Mouse (Mus musculus): ENCODE data around the gene Foxd1.

Foxd1 gene

GRCm38 (mm10) chr13:98354090-98354801 is at the start of gene Foxd1:
Gene Foxd1 (plus strand): TSS chr13:98354242.
- in situ Hi-C loops (cut with MseI, MboI): no loop called here

DNA sequence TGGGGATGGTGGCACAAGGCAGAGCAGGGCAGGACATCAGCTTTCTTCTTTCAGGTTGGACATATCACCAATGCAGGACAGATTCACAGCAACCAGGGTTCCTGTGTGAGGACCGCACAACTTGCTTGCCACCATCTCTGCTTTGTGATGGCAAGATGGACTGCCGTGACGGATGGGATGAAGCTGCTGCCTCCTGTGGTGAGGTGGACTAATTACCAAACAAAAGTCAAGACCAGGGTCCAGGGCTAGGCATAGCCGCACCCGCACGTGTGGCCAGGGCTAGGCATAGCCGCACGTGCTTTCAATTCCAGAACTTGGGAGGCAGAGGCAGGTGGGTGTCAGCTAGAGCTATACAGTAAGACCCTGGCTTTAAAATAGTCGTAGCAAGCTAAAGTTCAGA is 48.8 kb upstream of the Foxd1 start:
- in situ Hi-C loops (cut with MseI, MboI): no loop called here

GRCm38 (mm10) chr13:98306393-98306792 is 47.6 kb upstream of the Foxd1 start:
- in situ Hi-C loops (cut with MseI, MboI): no loop called here

DNA sequence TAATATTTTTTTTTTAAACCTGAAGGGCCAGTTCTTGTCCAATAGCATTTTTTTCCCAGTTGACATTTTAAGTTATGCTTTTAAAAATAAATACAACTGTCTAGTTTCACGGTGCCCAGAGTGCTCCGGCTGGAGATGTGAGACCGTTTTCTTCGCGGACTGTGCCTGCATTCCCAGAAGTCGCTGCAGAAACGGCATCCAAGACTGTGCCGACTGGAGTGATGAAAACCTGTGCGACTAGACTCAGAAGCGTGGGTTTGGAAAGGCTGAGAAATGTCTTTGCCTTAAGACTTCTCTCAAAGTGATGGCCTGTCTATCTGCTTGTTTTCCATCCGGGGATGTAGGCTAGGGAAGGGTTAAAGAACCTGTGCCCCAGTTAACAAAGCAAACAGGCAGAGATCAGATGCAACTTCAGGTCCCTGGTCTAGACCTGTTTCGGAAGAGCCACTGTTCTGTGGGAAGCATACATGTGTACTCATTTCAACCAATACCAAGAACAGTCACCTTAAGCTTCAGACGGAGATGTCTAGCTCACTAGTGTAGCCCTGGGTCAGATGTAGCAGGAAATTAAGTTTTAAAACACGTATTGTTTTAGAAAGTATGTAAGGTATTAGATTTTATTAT is 47.1 kb upstream of the Foxd1 start:
- in situ Hi-C loops (cut with MseI, MboI): no loop called here

- in situ Hi-C loops (cut with MseI, MboI): no loop called here
Measured at GRCm38 (mm10) chr13:98308004-98308403, 46.0 kb upstream of the Foxd1 start.

DNA sequence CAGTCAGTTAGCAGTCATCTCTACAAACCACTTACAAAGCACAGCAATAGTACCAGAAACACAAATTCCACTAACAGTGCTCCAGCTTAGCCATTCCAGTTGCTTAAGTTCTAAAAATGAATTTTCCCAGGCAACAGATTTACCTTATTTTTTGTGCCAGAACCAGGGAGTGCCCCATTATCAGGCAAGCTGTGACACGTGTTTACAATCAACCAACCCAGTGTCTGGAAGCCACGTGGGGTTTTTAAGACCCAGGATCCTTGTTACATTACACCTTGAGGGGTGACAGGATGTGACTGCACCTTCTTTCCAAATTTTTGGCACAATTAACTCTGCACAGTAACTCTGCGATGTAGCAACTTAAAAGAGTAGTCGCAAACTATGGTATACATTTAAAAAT is 45.3 kb upstream of the Foxd1 start:
- in situ Hi-C loops (cut with MseI, MboI): no loop called here

- in situ Hi-C loops (cut with MseI, MboI): no loop called here
Measured at GRCm38 (mm10) chr13:98311597-98311996, 42.4 kb upstream of the Foxd1 start.

GRCm38 (mm10) chr13:98313631-98314030 is 40.4 kb upstream of the Foxd1 start:
- in situ Hi-C loops (cut with MseI, MboI): no loop called here

GRCm38 (mm10) chr13:98315124-98315523 is 38.9 kb upstream of the Foxd1 start:
- in situ Hi-C loops (cut with MseI, MboI): no loop called here

GRCm38 (mm10) chr13:98316140-98316479 is 37.9 kb upstream of the Foxd1 start:
- in situ Hi-C loops (cut with MseI, MboI): no loop called here

- in situ Hi-C loops (cut with MseI, MboI): no loop called here
Measured at GRCm38 (mm10) chr13:98316480-98317245, 37.4 kb upstream of the Foxd1 start, which contains the start of gene Btf3. Gene Btf3 (minus strand): TSS chr13:98317006.

GRCm38 (mm10) chr13:98317246-98317677 is 36.8 kb upstream of the Foxd1 start:
- in situ Hi-C loops (cut with MseI, MboI): no loop called here

GRCm38 (mm10) chr13:98317911-98318310 is 36.1 kb upstream of the Foxd1 start:
- in situ Hi-C loops (cut with MseI, MboI): no loop called here

GRCm38 (mm10) chr13:98325034-98325433 is 29.0 kb upstream of the Foxd1 start:
- in situ Hi-C loops (cut with MseI, MboI): no loop called here

DNA sequence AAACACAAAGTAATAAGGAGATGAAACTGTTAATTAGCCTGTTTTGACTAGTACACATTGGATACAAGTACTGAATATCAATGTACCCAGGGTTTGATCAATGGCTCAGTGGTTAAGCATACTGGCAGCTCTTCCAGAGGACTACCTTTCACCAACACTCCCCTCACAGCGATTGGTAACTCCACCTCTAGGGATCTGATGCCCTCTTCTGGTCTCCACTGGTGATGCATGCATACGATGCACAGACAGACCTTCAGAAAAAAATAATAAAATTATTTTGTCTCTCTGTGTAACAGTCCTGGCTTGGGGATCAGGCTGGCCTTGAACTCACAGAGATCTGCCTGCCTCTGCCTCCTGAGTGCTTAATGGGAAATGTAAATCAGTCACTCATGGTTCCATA is 21.9 kb upstream of the Foxd1 start:
- in situ Hi-C loops (cut with MseI, MboI): no loop called here

GRCm38 (mm10) chr13:98336205-98336604 is 17.8 kb upstream of the Foxd1 start:
- in situ Hi-C loops (cut with MseI, MboI): no loop called here

- in situ Hi-C loops (cut with MseI, MboI): no loop called here
Measured at GRCm38 (mm10) chr13:98340506-98340905, 13.5 kb upstream of the Foxd1 start.

DNA sequence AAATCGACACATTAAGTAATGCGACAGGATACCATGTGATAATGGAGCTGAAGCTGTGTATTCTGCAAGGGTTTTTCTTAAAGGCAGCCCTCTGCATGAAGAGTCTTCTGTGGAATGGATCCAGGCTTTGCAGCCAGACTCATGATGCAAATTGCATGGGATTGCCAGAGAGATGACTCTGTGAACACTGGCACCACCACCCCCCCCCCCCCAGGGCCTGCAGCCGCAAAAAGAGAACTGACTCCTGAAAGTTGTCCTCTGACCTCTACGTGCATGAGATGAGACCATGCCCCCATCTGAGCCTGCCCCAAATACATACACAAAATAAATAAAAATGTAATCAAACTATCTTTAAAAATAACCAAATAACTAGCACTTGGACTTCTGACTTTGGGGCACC is 4.6 kb upstream of the Foxd1 start:
- in situ Hi-C loops (cut with MseI, MboI): no loop called here

DNA sequence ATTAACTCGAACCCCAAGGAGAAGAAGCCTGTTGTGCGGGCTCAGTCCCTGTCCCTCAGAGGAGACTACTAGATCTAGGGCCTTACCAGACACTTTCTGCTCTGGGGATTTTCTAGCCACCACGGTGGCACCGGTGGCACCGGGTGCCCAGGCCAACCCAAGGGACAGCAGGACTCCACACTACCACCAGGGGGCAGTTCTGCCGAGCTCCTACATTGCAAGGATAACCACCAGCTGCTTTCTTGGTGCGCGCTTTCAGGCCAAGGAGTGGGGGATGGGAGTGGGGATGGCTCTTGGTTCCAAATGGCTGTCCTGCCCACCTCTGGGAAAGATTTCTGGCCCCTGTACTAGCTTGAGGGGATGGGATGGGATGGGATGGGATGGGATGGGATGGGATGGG is 2.5 kb upstream of the Foxd1 start:
- in situ Hi-C loops (cut with MseI, MboI): no loop called here

- in situ Hi-C loops (cut with MseI, MboI): no loop called here
Measured at GRCm38 (mm10) chr13:98352381-98352975, 1.6 kb upstream of the Foxd1 start.

- in situ Hi-C loops (cut with MseI, MboI): no loop called here
Measured at GRCm38 (mm10) chr13:98353709-98354089, 343 bp upstream of the Foxd1 start.

DNA sequence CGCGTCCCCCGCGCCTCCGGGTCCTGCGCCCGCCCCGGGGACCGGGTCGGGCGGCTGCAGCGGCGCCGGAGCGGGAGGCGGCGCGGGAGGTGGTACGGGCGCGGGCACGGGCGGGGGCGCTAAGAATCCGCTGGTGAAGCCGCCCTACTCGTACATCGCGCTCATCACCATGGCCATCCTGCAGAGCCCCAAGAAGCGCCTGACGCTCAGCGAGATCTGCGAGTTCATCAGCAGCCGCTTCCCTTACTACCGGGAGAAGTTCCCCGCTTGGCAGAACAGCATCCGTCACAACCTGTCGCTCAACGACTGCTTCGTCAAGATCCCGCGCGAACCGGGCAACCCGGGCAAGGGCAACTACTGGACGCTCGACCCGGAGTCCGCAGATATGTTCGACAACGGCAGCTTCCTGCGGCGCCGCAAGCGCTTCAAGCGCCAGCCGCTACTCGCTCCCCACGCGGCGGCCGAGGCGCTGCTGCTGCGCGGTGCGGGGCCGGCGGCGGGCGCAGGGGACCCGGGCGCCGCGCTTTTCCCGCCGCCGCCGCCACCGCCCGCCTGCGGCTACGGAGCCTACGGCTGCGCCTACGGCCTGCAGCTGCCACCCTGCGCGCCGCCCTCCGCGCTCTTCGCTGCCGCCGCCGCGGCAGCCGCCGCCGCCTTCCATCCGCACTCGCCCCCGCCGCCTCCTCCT is 973 bp downstream of the Foxd1 start:
- in situ Hi-C loops (cut with MseI, MboI): no loop called here
